Comparison of ENCODE assay signal across 21 mouse cellular contexts in genomic region chr14:99392813-99393212, GRCm38 (mm10).
DNase-seq lines count a peak whose midpoint lies in the region; ATAC-seq and TF ChIP-seq lines count a peak whose summit lies in the region.
"Had no signal": no experiment of that assay in that cellular context is flagged by ENCODE, and none has a peak within 500 bp of the region (broad histone marks: within the 10 kb centered on the region; RNA-seq: fewer than 3 reads in every experiment).

No protein-coding gene starts in this region.

- 62% methylated on average over 2 of the region's 2 CpGs for WGBS in intestine, embryonic 14.5 days
- 30% methylated on average over 2 of the region's 2 CpGs for WGBS in intestine, postnatal 0 days

- H3K27me3 ChIP-seq in intestine, embryonic 14.5 days (replicated peaks; ENCODE audit: control insufficient read depth, insufficient read depth, low read length) = no peaks in the 10 kb centered on the region
- no peaks in the 10 kb centered on the region for H3K27me3 ChIP-seq in intestine, postnatal 0 days (replicated peaks; ENCODE audit: control insufficient read depth, insufficient read depth, low read length)
- H3K27me3 ChIP-seq: forebrain, embryonic 13.5 days; hindbrain, embryonic 12.5 days; hindbrain, embryonic 15.5 days had no signal

- no peaks in the 10 kb centered on the region for H3K9me3 ChIP-seq in intestine, embryonic 14.5 days (ENCODE audit: control insufficient read depth, low read length)
- no peaks in the 10 kb centered on the region for H3K9me3 ChIP-seq in intestine, postnatal 0 days (ENCODE audit: control insufficient read depth)
- H3K9me3 ChIP-seq: forebrain, embryonic 10.5 days; forebrain, embryonic 13.5 days; hindbrain, embryonic 12.5 days; hindbrain, embryonic 15.5 days had no signal

- H3K27ac ChIP-seq in intestine, embryonic 14.5 days (ENCODE audit: low read depth) = peak overlapping the region; percentile 23; the same call in 1 of the 2 replicates
- peak overlapping the region; percentile 87 for H3K27ac ChIP-seq in intestine, postnatal 0 days (ENCODE audit: low read depth, low read length)
- H3K27ac ChIP-seq in gastrocnemius, adult 2 months = no peak overlapping the region
- H3K27ac ChIP-seq: forebrain, embryonic 10.5 days; forebrain, embryonic 13.5 days; heart, adult 2 months; hindbrain, embryonic 12.5 days; hindbrain, embryonic 15.5 days had no signal

- no peak overlapping the region for H3K4me3 ChIP-seq in intestine, embryonic 14.5 days (ENCODE audit: low read depth, low read length)
- H3K4me3 ChIP-seq in intestine, postnatal 0 days (ENCODE audit: low read depth, low read length) = no peak overlapping the region
- H3K4me3 ChIP-seq in gastrocnemius, adult 2 months = no peak overlapping the region
- H3K4me3 ChIP-seq: forebrain, embryonic 10.5 days; forebrain, embryonic 13.5 days; heart, adult 2 months; hindbrain, embryonic 12.5 days; hindbrain, embryonic 15.5 days had no signal

- TF ChIP-seq CTCF in intestine, postnatal 0 days (IDR thresholded peaks at IDR 0.05; ENCODE audit: low read depth) = no peak
- TF ChIP-seq CTCF in gastrocnemius, adult 2 months (IDR thresholded peaks at IDR 0.05) = no peak

- no peaks in the 10 kb centered on the region for H3K4me1 ChIP-seq in intestine, embryonic 14.5 days (replicated peaks; ENCODE audit: control insufficient read depth, insufficient read depth, low read length)
- peaks cover 7% of the 10 kb centered on the region for H3K4me1 ChIP-seq in intestine, postnatal 0 days (replicated peaks; ENCODE audit: control insufficient read depth, insufficient read depth, low read length)
- H3K4me1 ChIP-seq: forebrain, embryonic 10.5 days; forebrain, embryonic 13.5 days; hindbrain, embryonic 12.5 days; hindbrain, embryonic 15.5 days had no signal

- intact Hi-C loops in gastrocnemius, adult 2 months (cut with DNase I) = no loop called here
- intact Hi-C loops in gastrocnemius, postnatal 14 days (cut with DNase I; ENCODE audit: low total_unique reads) = no loop called here

- no peaks in the 10 kb centered on the region for H3K36me3 ChIP-seq in intestine, embryonic 14.5 days (ENCODE audit: control insufficient read depth, insufficient read depth, low read length)
- no peaks in the 10 kb centered on the region for H3K36me3 ChIP-seq in intestine, postnatal 0 days (ENCODE audit: control insufficient read depth, insufficient read depth)
- H3K36me3 ChIP-seq: forebrain, embryonic 10.5 days; hindbrain, embryonic 12.5 days; hindbrain, embryonic 15.5 days had no signal

- DNase-seq in heart, adult 11 months = peak; percentile 5
- DNase-seq in heart, adult 9 months (ENCODE audit: low spot score in 2 of 2) = no peak
- DNase-seq in intestine, embryonic 14.5 days (ENCODE audit: low spot score) = no peak
- DNase-seq in gastrocnemius, adult 2 months = no peak
- no peak for DNase-seq in gastrocnemius, postnatal 14 days
- DNase-seq in ovary, postnatal 36 days (ENCODE audit: low spot score) = no peak
- DNase-seq: adrenal gland, adult 8-10 months; adrenal gland, postnatal 25 days; B cell, adult 2 months; cerebellum, adult 11-12 months; cerebellum, adult 8-10 months; cerebellum, postnatal 14 days; gastrocnemius, postnatal 25 days; heart, adult 2 months had no signal

- H3K4me2 ChIP-seq in intestine, embryonic 14.5 days (ENCODE audit: low read length) = no peak overlapping the region
- H3K4me2 ChIP-seq in intestine, postnatal 0 days (replicated peaks; ENCODE audit: low read depth) = peak overlapping the region; percentile 33; the same call in 1 of the 2 replicates
- H3K4me2 ChIP-seq: forebrain, embryonic 13.5 days; heart, embryonic 11.5 days; hindbrain, embryonic 12.5 days; hindbrain, embryonic 15.5 days had no signal

- no peak for ATAC-seq in intestine, embryonic 14.5 days (replicated peaks; ENCODE audit: low FRiP score, low TSS enrichment, low read depth)
- peak; percentile 7; the same call in 1 of the 2 replicates for ATAC-seq in intestine, postnatal 0 days
- ATAC-seq: forebrain, embryonic 13.5 days; forebrain, embryonic 16.5 days had no signal

- no peak overlapping the region for H3K9ac ChIP-seq in intestine, embryonic 14.5 days (ENCODE audit: low read length)
- H3K9ac ChIP-seq in intestine, postnatal 0 days (ENCODE audit: low read depth, low read length) = no peak overlapping the region
- H3K9ac ChIP-seq: forebrain, embryonic 13.5 days; hindbrain, embryonic 12.5 days; hindbrain, embryonic 15.5 days had no signal
